Mouse (Mus musculus): ENCODE measurements around the gene Rpa1. TPM values are rescaled to one million over a fixed set of nuclear protein-coding genes. Genes with fewer than 3 reads are reported as not detected.

The Rpa1 gene
- 28.0 and 28.8 TPM in 2 replicates for polyA plus RNA-seq (2021; fragmentation: Nextera tagmentation)
- long read RNA-seq, experiment 1, full-length matches to known transcripts, result 167 of 239 reads
- long read RNA-seq, experiment 1, partial matches to known transcripts, result 30 of 239 reads
- long read RNA-seq, experiment 1, other reads (novel, unspliced or antisense), result 42 of 239 reads
- long read RNA-seq, experiment 2, full-length matches to known transcripts, result 24 of 40 reads
- long read RNA-seq, experiment 2, partial matches to known transcripts, result 9 of 40 reads
- long read RNA-seq, experiment 2, other reads (novel, unspliced or antisense), result 7 of 40 reads

DNA sequence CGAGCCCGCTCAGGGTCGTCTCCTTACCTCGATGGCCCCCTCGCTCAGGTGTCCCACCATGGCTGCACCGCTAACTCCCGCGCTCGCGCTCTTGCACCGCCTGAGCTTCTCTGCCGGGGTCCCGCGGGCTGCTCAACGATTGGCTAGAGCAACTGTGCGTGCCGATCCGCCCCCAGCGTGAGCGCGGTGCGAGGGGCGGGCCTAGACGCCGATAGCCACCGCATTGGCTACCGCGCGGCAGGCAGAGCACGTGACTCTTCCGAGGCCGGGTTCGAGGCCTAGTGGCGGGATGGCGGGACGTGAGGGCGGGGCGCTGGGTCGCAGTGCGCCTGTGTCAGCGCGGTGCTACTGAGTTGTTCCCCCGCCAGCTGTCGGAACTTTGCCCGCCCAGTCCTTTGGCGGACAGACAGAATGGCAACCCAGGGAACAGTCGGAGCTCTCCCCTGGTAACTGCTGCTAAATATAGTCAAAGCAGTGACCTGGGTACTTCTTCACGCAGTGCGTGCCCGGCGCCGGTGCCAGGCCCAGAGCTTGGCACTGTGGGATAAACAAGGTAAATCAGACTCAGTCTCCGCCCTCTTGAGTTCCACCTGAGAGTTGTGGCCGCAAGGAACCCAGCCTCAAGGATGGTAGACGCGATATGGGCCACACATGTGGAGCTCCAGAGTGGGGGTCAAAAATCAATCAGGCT lies at the start of gene Rpa1, which contains the start of gene Smyd4:
Rpa1 (minus strand) TSS at position 126 of the 691 bp plus-strand sequence.
Smyd4 (plus strand) TSS at position 235 of the 691 bp plus-strand sequence.

Other genes starting within 250 kb of the Rpa1 start
- 0.38 and 1.1 TPM in 2 replicates for gene Hic1, start 178.8 kb downstream of the Rpa1 start, polyA plus RNA-seq (2021; fragmentation: Nextera tagmentation)
- gene Ovca2, start 169.5 kb downstream of the Rpa1 start, polyA plus RNA-seq (2021; fragmentation: Nextera tagmentation), result 11.2 and 13.6 TPM in 2 replicates
- 17.7 and 21.4 TPM in 2 replicates for gene Dph1, start 157.1 kb downstream of the Rpa1 start, polyA plus RNA-seq (2021; fragmentation: Nextera tagmentation)
- gene Rtn4rl1, start 154.5 kb downstream of the Rpa1 start, polyA plus RNA-seq (2021; fragmentation: Nextera tagmentation), result 27.0 and 35.2 TPM in 2 replicates
- 8.9 and 9.5 TPM in 2 replicates for gene Smyd4, start 109 bp upstream of the Rpa1 start, polyA plus RNA-seq (2021; fragmentation: Nextera tagmentation)
- gene Serpinf1, start 74.4 kb upstream of the Rpa1 start, polyA plus RNA-seq (2021; fragmentation: Nextera tagmentation), result 6.5 and 8.4 TPM in 2 replicates
- gene Serpinf2, start 91.3 kb upstream of the Rpa1 start, polyA plus RNA-seq (2021; fragmentation: Nextera tagmentation), result 0.05 TPM in 1 of 2 replicates, not detected in the other
- gene Wdr81, start 106.4 kb upstream of the Rpa1 start, polyA plus RNA-seq (2021; fragmentation: Nextera tagmentation), result 2.9 and 3.3 TPM in 2 replicates
- gene Tlcd2, start 113.4 kb upstream of the Rpa1 start, polyA plus RNA-seq (2021; fragmentation: Nextera tagmentation), result 0.80 and 0.99 TPM in 2 replicates
- gene Prpf8, start 138.5 kb upstream of the Rpa1 start, polyA plus RNA-seq (2021; fragmentation: Nextera tagmentation), result 12.1 and 13.6 TPM in 2 replicates
- gene Rilp, start 161.8 kb upstream of the Rpa1 start, polyA plus RNA-seq (2021; fragmentation: Nextera tagmentation), result 2.5 and 2.6 TPM in 2 replicates
- gene Scarf1, start 165.2 kb upstream of the Rpa1 start, polyA plus RNA-seq (2021; fragmentation: Nextera tagmentation), result 1.2 and 1.3 TPM in 2 replicates
- 13.6 and 19.1 TPM in 2 replicates for gene Slc43a2, start 183.4 kb upstream of the Rpa1 start, polyA plus RNA-seq (2021; fragmentation: Nextera tagmentation)
- gene Pitpna, start 239.8 kb upstream of the Rpa1 start, polyA plus RNA-seq (2021; fragmentation: Nextera tagmentation), result 23.7 and 133 TPM in 2 replicates